Mouse (Mus musculus): ENCODE results near the gene Gm20854. TPM values are rescaled to one million over a fixed set of nuclear protein-coding genes. Genes with fewer than 3 reads are reported as not detected.
"Not testable (repeated sequence)": the region's sequence is repeated elsewhere in the genome, so short reads cannot be mapped to it uniquely, and the experiment has no call there.

Gm20854 gene
- total RNA-seq (2021): not detected
- long read RNA-seq, experiment 1: 0 reads
- long read RNA-seq, experiment 2: 0 reads

DNA sequence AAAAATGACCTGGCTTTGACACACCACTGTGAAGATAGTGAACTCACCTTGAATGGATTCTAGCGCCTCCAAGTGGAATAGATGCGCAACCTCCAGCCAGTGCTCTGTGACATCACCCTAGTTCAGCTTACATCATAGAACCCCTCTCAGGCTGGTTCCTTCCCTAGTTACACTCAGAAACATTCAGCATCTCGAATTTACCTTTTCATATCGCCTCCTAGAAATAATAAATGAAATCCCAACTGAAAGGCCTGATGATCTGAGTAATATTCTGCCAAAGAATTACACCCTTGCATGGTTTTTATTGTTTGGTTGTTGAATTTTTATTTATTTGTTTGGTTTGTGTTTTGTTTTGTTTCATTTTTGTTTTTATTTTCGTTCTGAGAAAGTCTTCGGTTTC is at the start of gene Gm20854:
Gene Gm20854 (minus strand): TSS at position 101 of the 400 bp plus-strand sequence.
- intact Hi-C loops (cut with DNase I); H3K27ac ChIP-seq; DNase-seq (ENCODE audit: extremely low spot score in 1 of 2, low spot score in 2 of 2); H3K4me3 ChIP-seq: not testable (repeated sequence)
